In genomic region chr5:103441706-103442105, GRCm38 (mm10) we compare ENCODE assay signal across 13 mouse cellular contexts.
"Had no signal": no experiment of that assay in that cellular context is flagged by ENCODE, and none has a peak within 500 bp of the region (broad histone marks: within the 10 kb centered on the region; RNA-seq: fewer than 3 reads in every experiment).

No protein-coding gene starts in this region.

- H3K9me3 ChIP-seq: limb, embryonic 12.5 days; liver, embryonic 13.5 days; lung, embryonic 15.5 days; neural tube, embryonic 15.5 days had no signal

- ATAC-seq: liver, postnatal 0 days had no signal

- H3K27me3 ChIP-seq: limb, embryonic 12.5 days; liver, embryonic 13.5 days; lung, embryonic 15.5 days; neural tube, embryonic 15.5 days had no signal

- DNase-seq: kidney, adult 8-10 months; kidney, postnatal 10 days; kidney, postnatal 4 days; liver; liver, embryonic 13.5 days; liver, postnatal 0 days; right cerebral cortex, adult 18-20 months; right cerebral cortex, postnatal 25 days; thymus, postnatal 36 days had no signal

- H3K9ac ChIP-seq: limb, embryonic 12.5 days; liver, embryonic 13.5 days; liver, postnatal 0 days; lung, embryonic 15.5 days; neural tube, embryonic 15.5 days had no signal

- H3K4me3 ChIP-seq: layer of hippocampus, adult 2 months; limb, embryonic 12.5 days; liver, embryonic 13.5 days; lung, embryonic 15.5 days; neural tube, embryonic 15.5 days had no signal

- H3K4me1 ChIP-seq: liver, embryonic 13.5 days; neural tube, embryonic 15.5 days had no signal

- H3K4me2 ChIP-seq: limb, embryonic 12.5 days; liver, embryonic 13.5 days; lung, embryonic 15.5 days; neural tube, embryonic 15.5 days had no signal

- H3K36me3 ChIP-seq: limb, embryonic 12.5 days; liver, embryonic 13.5 days; lung, embryonic 15.5 days; neural tube, embryonic 15.5 days had no signal

- H3K27ac ChIP-seq: layer of hippocampus, adult 2 months; limb, embryonic 12.5 days; liver, embryonic 13.5 days; lung, embryonic 15.5 days; neural tube, embryonic 15.5 days had no signal
